Mouse (Mus musculus): ENCODE measurements around the gene Adarb1. TPM values are rescaled to one million over a fixed set of nuclear protein-coding genes. Genes with fewer than 3 reads are reported as not detected.
"Not testable (repeated sequence)": the region's sequence is repeated elsewhere in the genome, so short reads cannot be mapped to it uniquely, and the experiment has no call there.

Gene Adarb1
- total RNA-seq, 1 experiment: 6.3 TPM

- Histone ChIP-seq H3K9ac (ENCODE audit: insufficient read depth, low read depth, low read length, poor library complexity, severe bottlenecking) (no peak overlapping the region), H3K4me3 (ENCODE audit: insufficient read depth in 1 of 2, low read depth in 1 of 2, low read length in 2 of 2, poor library complexity in 1 of 2, severe bottlenecking in 1 of 2) (no peak overlapping the region), H3K9me3 (ENCODE audit: control insufficient read depth, insufficient read depth, low read depth, low read length) (no peaks in the 10 kb centered on the region), H3K27ac (ENCODE audit: insufficient read depth, low read depth, low read length, poor library complexity, severe bottlenecking) (no peak overlapping the region), H3K4me1 (ENCODE audit: control insufficient read depth in 2 of 2, insufficient read depth in 2 of 2, low read length in 2 of 2, poor library complexity in 1 of 2) (no peaks in the 10 kb centered on the region), H3K36me3 (ENCODE audit: control insufficient read depth, insufficient read depth, low read length, poor library complexity, severe bottlenecking) (no peaks in the 10 kb centered on the region)
- no peak for DNase-seq (ENCODE audit: low read depth, low spot score)
- TF ChIP-seq CHD2 (IDR thresholded peaks at IDR 0.05; ENCODE audit: low read depth, low read length) (no peak), ZNF384 (IDR thresholded peaks at IDR 0.05; ENCODE audit: low read depth, low read length) (no peak), ZC3H11A (IDR thresholded peaks at IDR 0.05; ENCODE audit: borderline replicate concordance, low read depth, low read length) (no peak)
- in situ Hi-C loops (cut with MboI; ENCODE audit: low sequenced_read_pairs in 2 of 2, unreplicated experiment in 2 of 2): loop anchor here in 1 of 2 experiments (5.0 kb wide), 1 partner anchor 227 kb away; no protein-coding TSS in a partner anchor
Observed at GRCm38 (mm10) chr10:77284832-77285231, 133.2 kb downstream of the Adarb1 start.

DNA sequence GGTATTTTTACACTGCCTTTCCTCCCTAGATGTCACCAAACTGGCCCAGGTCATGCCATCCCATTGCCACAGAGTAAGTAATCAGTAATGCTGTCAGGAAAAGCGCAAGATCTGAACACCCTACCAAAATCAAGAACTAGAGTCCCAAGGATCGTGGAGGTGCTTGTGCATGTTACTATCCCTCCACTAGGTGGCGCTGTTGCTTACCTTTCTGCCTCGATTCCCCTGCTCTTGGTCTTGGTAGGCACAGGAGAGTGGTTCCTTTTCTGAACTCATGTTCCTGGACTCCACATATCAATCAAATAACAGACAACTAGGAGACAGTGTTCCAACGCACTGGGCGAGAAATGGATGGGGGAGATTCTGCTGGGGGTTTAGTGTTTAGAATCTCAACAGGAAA, 135.2 kb downstream of the Adarb1 start:
- H3K4me3 ChIP-seq (ENCODE audit: insufficient read depth in 1 of 2, low read depth in 1 of 2, low read length in 2 of 2, poor library complexity in 1 of 2, severe bottlenecking in 1 of 2): no peak overlapping the region
- no peaks in the 10 kb centered on the region for H3K4me1 ChIP-seq (ENCODE audit: control insufficient read depth in 2 of 2, insufficient read depth in 2 of 2, low read length in 2 of 2, poor library complexity in 1 of 2)
- H3K9ac ChIP-seq (ENCODE audit: insufficient read depth, low read depth, low read length, poor library complexity, severe bottlenecking): no peak overlapping the region
- TF ChIP-seq CHD2 (IDR thresholded peaks at IDR 0.05; ENCODE audit: low read depth, low read length) (no peak), ZNF384 (IDR thresholded peaks at IDR 0.05; ENCODE audit: low read depth, low read length) (no peak), ZC3H11A (IDR thresholded peaks at IDR 0.05; ENCODE audit: borderline replicate concordance, low read depth, low read length) (peak; percentile 90)
- DNase-seq (ENCODE audit: low read depth, low spot score): peak; percentile 78
- no peak overlapping the region for H3K27ac ChIP-seq (ENCODE audit: insufficient read depth, low read depth, low read length, poor library complexity, severe bottlenecking)
- H3K9me3 ChIP-seq (ENCODE audit: control insufficient read depth, insufficient read depth, low read depth, low read length): no peaks in the 10 kb centered on the region
- no peaks in the 10 kb centered on the region for H3K36me3 ChIP-seq (ENCODE audit: control insufficient read depth, insufficient read depth, low read length, poor library complexity, severe bottlenecking)
- in situ Hi-C loops (cut with MboI; ENCODE audit: low sequenced_read_pairs in 2 of 2, unreplicated experiment in 2 of 2): no loop called here

DNA sequence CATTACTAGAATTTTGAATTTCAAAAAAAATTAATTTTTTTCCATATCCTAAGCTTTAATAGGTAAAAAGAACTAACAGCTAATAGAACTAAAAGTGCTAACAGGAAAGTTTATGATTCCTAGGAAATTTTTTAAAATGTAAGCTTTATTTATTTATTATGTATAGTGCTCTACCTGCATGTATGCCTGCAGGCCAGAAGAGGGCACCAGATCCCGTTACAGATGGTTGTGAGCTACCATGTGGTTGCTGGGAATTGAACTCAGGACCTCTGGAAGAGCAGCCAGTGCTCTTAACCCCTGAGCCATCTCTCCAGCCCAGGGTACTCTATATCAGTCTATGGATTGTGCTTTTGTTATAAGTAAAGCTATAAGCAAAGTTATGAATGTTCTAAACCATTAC, 136.0 kb downstream of the Adarb1 start:
- H3K9ac ChIP-seq (ENCODE audit: insufficient read depth, low read depth, low read length, poor library complexity, severe bottlenecking); H3K4me3 ChIP-seq (ENCODE audit: insufficient read depth in 1 of 2, low read depth in 1 of 2, low read length in 2 of 2, poor library complexity in 1 of 2, severe bottlenecking in 1 of 2); H3K9me3 ChIP-seq (ENCODE audit: control insufficient read depth, insufficient read depth, low read depth, low read length); H3K27ac ChIP-seq (ENCODE audit: insufficient read depth, low read depth, low read length, poor library complexity, severe bottlenecking); H3K36me3 ChIP-seq (ENCODE audit: control insufficient read depth, insufficient read depth, low read length, poor library complexity, severe bottlenecking); H3K4me1 ChIP-seq (ENCODE audit: control insufficient read depth in 2 of 2, insufficient read depth in 2 of 2, low read length in 2 of 2, poor library complexity in 1 of 2); in situ Hi-C loops (cut with MboI; ENCODE audit: low sequenced_read_pairs in 2 of 2, unreplicated experiment in 2 of 2); DNase-seq (ENCODE audit: low read depth, low spot score): not testable (repeated sequence)

- Histone ChIP-seq H3K4me1 (ENCODE audit: control insufficient read depth in 2 of 2, insufficient read depth in 2 of 2, low read length in 2 of 2, poor library complexity in 1 of 2) (peaks cover 0 to 4% of the 10 kb centered on the region in 2 experiments; a peak in 2 of 4 replicates), H3K4me3 (ENCODE audit: insufficient read depth in 1 of 2, low read depth in 1 of 2, low read length in 2 of 2, poor library complexity in 1 of 2, severe bottlenecking in 1 of 2) (no peak overlapping the region), H3K9ac (ENCODE audit: insufficient read depth, low read depth, low read length, poor library complexity, severe bottlenecking) (no peak overlapping the region), H3K36me3 (ENCODE audit: control insufficient read depth, insufficient read depth, low read length, poor library complexity, severe bottlenecking) (peaks cover 11% of the 10 kb centered on the region), H3K9me3 (ENCODE audit: control insufficient read depth, insufficient read depth, low read depth, low read length) (no peaks in the 10 kb centered on the region), H3K27ac (ENCODE audit: insufficient read depth, low read depth, low read length, poor library complexity, severe bottlenecking) (no peak overlapping the region)
- TF ChIP-seq HCFC1 (IDR thresholded peaks at IDR 0.05; ENCODE audit: borderline replicate concordance, insufficient read depth, low read length) (no peak), ZC3H11A (IDR thresholded peaks at IDR 0.05; ENCODE audit: borderline replicate concordance, low read depth, low read length) (no peak), CHD2 (IDR thresholded peaks at IDR 0.05; ENCODE audit: low read depth, low read length) (no peak), ZNF384 (IDR thresholded peaks at IDR 0.05; ENCODE audit: low read depth, low read length) (no peak), MAFK (IDR thresholded peaks at IDR 0.05; ENCODE audit: insufficient read depth, low read depth, low read length) (no peak)
- DNase-seq (ENCODE audit: low read depth, low spot score): no peak
- in situ Hi-C loops (cut with MboI; ENCODE audit: low sequenced_read_pairs in 2 of 2, unreplicated experiment in 2 of 2): no loop called here
Observed at GRCm38 (mm10) chr10:77273798-77274197, 144.3 kb downstream of the Adarb1 start.

- Histone ChIP-seq H3K4me1 (ENCODE audit: control insufficient read depth in 2 of 2, insufficient read depth in 2 of 2, low read length in 2 of 2, poor library complexity in 1 of 2) (peaks cover 0 to 4% of the 10 kb centered on the region in 2 experiments; a peak in 2 of 4 replicates), H3K9me3 (ENCODE audit: control insufficient read depth, insufficient read depth, low read depth, low read length) (no peaks in the 10 kb centered on the region), H3K36me3 (ENCODE audit: control insufficient read depth, insufficient read depth, low read length, poor library complexity, severe bottlenecking) (peaks cover 17% of the 10 kb centered on the region), H3K27ac (ENCODE audit: insufficient read depth, low read depth, low read length, poor library complexity, severe bottlenecking) (no peak overlapping the region), H3K9ac (ENCODE audit: insufficient read depth, low read depth, low read length, poor library complexity, severe bottlenecking) (no peak overlapping the region), H3K4me3 (ENCODE audit: insufficient read depth in 1 of 2, low read depth in 1 of 2, low read length in 2 of 2, poor library complexity in 1 of 2, severe bottlenecking in 1 of 2) (no peak overlapping the region; a peak in 1 of 4 replicates)
- in situ Hi-C loops (cut with MboI; ENCODE audit: low sequenced_read_pairs in 2 of 2, unreplicated experiment in 2 of 2): no loop called here
- DNase-seq (ENCODE audit: low read depth, low spot score): no peak
- TF ChIP-seq HCFC1 (IDR thresholded peaks at IDR 0.05; ENCODE audit: borderline replicate concordance, insufficient read depth, low read length): no peak
- TF ChIP-seq ZNF384 (IDR thresholded peaks at IDR 0.05; ENCODE audit: low read depth, low read length): no peak
- TF ChIP-seq ZC3H11A (IDR thresholded peaks at IDR 0.05; ENCODE audit: borderline replicate concordance, low read depth, low read length): no peak
- no peak for TF ChIP-seq MAFK (IDR thresholded peaks at IDR 0.05; ENCODE audit: insufficient read depth, low read depth, low read length)
- TF ChIP-seq CHD2 (IDR thresholded peaks at IDR 0.05; ENCODE audit: low read depth, low read length): no peak
Observed at GRCm38 (mm10) chr10:77272980-77273730, 144.9 kb downstream of the Adarb1 start.

All from ES-E14 (cell line).